Mouse (Mus musculus) forebrain, embryonic 11.5 days (tissue): Measurements from ENCODE around the gene Rac2. TPM values are rescaled to one million over a fixed set of nuclear protein-coding genes. Genes with fewer than 3 reads are reported as not detected.

Experiments
- ATAC-seq: fragments of 200-750 bp; cut with Nextera tagmentation; replicated peaks from 2 replicates; pipeline ENCODE4 v1.8.0; 2017; ENCODE audit warnings: moderate TSS enrichment; ENCODE audit not compliant: low FRiP score
- DNase-seq: peaks from one replicate; pipeline ENCODE4 v3.0.0-alpha.2; 2017; ENCODE audit warnings: low spot score
- H3K27ac ChIP-seq: fragments of 300-500 bp; sonication (generic); 2 replicates; pipeline ENCODE4 v1.5.1; 2014; ENCODE audit warnings: low read depth, low read length
- H3K27me3 ChIP-seq: fragments of 300-500 bp; sonication (generic); 2 replicates; pipeline ENCODE4 v1.6.1; 2014; ENCODE audit warnings: mild to moderate bottlenecking, low read length, mixed read lengths; ENCODE audit not compliant: control insufficient read depth, insufficient read depth
- H3K36me3 ChIP-seq: fragments of 300-500 bp; sonication (generic); 2 replicates; pipeline ENCODE4 v1.6.1; 2014; ENCODE audit warnings: mild to moderate bottlenecking, low read length, moderate library complexity, mixed read lengths; ENCODE audit not compliant: control insufficient read depth, insufficient read depth
- H3K4me1 ChIP-seq: fragments of 300-500 bp; sonication (generic); replicated peaks from 2 replicates; pipeline ENCODE4 v1.6.1; 2014; ENCODE audit warnings: low read length, mixed read lengths; ENCODE audit not compliant: control insufficient read depth, insufficient read depth
- H3K4me2 ChIP-seq: fragments of 300-500 bp; sonication (generic); 2 replicates; pipeline ENCODE4 v1.6.1; 2014; ENCODE audit warnings: low read depth, mild to moderate bottlenecking, low read length, moderate library complexity, mixed read lengths; ENCODE audit not compliant: severe bottlenecking
- H3K4me3 ChIP-seq: fragments of 300-500 bp; sonication (generic); 2 replicates; pipeline ENCODE4 v1.5.1; 2014; ENCODE audit warnings: low read depth, low read length
- H3K9ac ChIP-seq: fragments of 300-500 bp; sonication (generic); 2 replicates; pipeline ENCODE4 v1.6.1; 2014; ENCODE audit warnings: low read length
- H3K9me3 ChIP-seq: fragments of 300-500 bp; sonication (generic); 2 replicates; pipeline ENCODE4 v1.6.1; 2016; ENCODE audit warnings: low read length, mixed read lengths; ENCODE audit not compliant: control insufficient read depth
- WGBS: fragments of 180-500 bp; shearing (Covaris S2); extraction: QIAGEN DNeasy Blood & Tissue Kit; methylation state at CpG from one replicate; pipeline ENCODE4 v1.1.7; 2014; 5-methylcytosine and 5-hydroxymethylcytosine counted together
- polyA plus RNA-seq: library from polyadenylated mRNA; unstranded; fragments of >200 nt; fragmentation: Nextera tagmentation; extraction: Ambion mirVana; gene quantifications from 2 replicates; pipeline ENCODE4 v1.2.1, GENCODE M21; 2014

Gene Rac2
- polyA plus RNA-seq, 1 experiment from 2014 or later, result 9.4 TPM

GRCm38 (mm10) chr15:78529428-78529990, 43.1 kb downstream of the Rac2 start:
- Histone ChIP-seq H3K4me2 (peak overlapping the region; percentile 55), H3K36me3 (no peaks in the 10 kb centered on the region), H3K9ac (peak overlapping the region; percentile 57), H3K4me1 (peaks cover 9% of the 10 kb centered on the region; the same call in 1 of the 2 replicates), H3K27me3 (no peaks in the 10 kb centered on the region; the same call in 1 of the 2 replicates), H3K4me3 (peak overlapping the region; percentile 18), H3K9me3 (no peaks in the 10 kb centered on the region), H3K27ac (no peak overlapping the region)
- WGBS, result 1% methylated on average over 15 of the region's 15 CpGs
- ATAC-seq (peak; percentile 45; the same call in 1 of the 2 replicates), DNase-seq (peak; percentile 81)

- peak overlapping the region; percentile 55 for H3K4me2 ChIP-seq
- WGBS, result 57% methylated on average over 11 of the region's 11 CpGs
- no peak overlapping the region for H3K27ac ChIP-seq
- H3K4me1 ChIP-seq, result peaks cover 9% of the 10 kb centered on the region; the same call in 1 of the 2 replicates
- H3K9me3 ChIP-seq, result no peaks in the 10 kb centered on the region
- ATAC-seq (0 out of 2 replicates have a peak, but pooled peaks have one; percentile 6), DNase-seq (no peak)
- H3K36me3 ChIP-seq, result no peaks in the 10 kb centered on the region
- H3K27me3 ChIP-seq, result no peaks in the 10 kb centered on the region; the same call in 1 of the 2 replicates
- H3K4me3 ChIP-seq, result peak overlapping the region; percentile 18; the same call in 1 of the 2 replicates
- H3K9ac ChIP-seq, result peak overlapping the region; percentile 57
Observed at GRCm38 (mm10) chr15:78528726-78529411, 43.7 kb downstream of the Rac2 start.

- Histone ChIP-seq H3K27me3 (no peaks in the 10 kb centered on the region; the same call in 1 of the 2 replicates), H3K4me2 (no peak overlapping the region), H3K9me3 (no peaks in the 10 kb centered on the region), H3K27ac (no peak overlapping the region), H3K9ac (no peak overlapping the region), H3K4me1 (peaks cover 9% of the 10 kb centered on the region; the same call in 1 of the 2 replicates), H3K36me3 (no peaks in the 10 kb centered on the region), H3K4me3 (no peak overlapping the region)
- WGBS, result 88% methylated on average over 7 of the region's 7 CpGs
- DNase-seq (no peak), ATAC-seq (no peak)
Observed at GRCm38 (mm10) chr15:78527973-78528372, 44.6 kb downstream of the Rac2 start.

- DNase-seq, result no peak
- Histone ChIP-seq H3K4me3 (no peak overlapping the region), H3K4me1 (peaks cover 2% of the 10 kb centered on the region; the same call in 1 of the 2 replicates), H3K27ac (no peak overlapping the region), H3K36me3 (no peaks in the 10 kb centered on the region), H3K27me3 (no peaks in the 10 kb centered on the region), H3K9ac (no peak overlapping the region), H3K4me2 (no peak overlapping the region), H3K9me3 (no peaks in the 10 kb centered on the region)
- 84% methylated on average over 5 of the region's 5 CpGs for WGBS
- no peak for ATAC-seq
Observed at GRCm38 (mm10) chr15:78524163-78524562, 48.4 kb downstream of the Rac2 start.

- Histone ChIP-seq H3K4me2 (no peak overlapping the region), H3K9me3 (no peaks in the 10 kb centered on the region), H3K27me3 (no peaks in the 10 kb centered on the region), H3K4me3 (no peak overlapping the region), H3K27ac (no peak overlapping the region), H3K9ac (no peak overlapping the region), H3K36me3 (no peaks in the 10 kb centered on the region), H3K4me1 (no peaks in the 10 kb centered on the region)
- no peak for ATAC-seq
- WGBS, result 92% methylated on average over 6 of the region's 6 CpGs
- DNase-seq, result no peak
Observed at GRCm38 (mm10) chr15:78521892-78522291, 50.7 kb downstream of the Rac2 start.

- Histone ChIP-seq H3K27ac (no peak overlapping the region), H3K9ac (no peak overlapping the region), H3K27me3 (no peaks in the 10 kb centered on the region), H3K4me3 (no peak overlapping the region), H3K4me2 (no peak overlapping the region), H3K36me3 (no peaks in the 10 kb centered on the region), H3K9me3 (no peaks in the 10 kb centered on the region), H3K4me1 (no peaks in the 10 kb centered on the region)
- DNase-seq (no peak), ATAC-seq (no peak)
- 75% methylated on average over 8 of the region's 8 CpGs for WGBS
Observed at GRCm38 (mm10) chr15:78521331-78521730, 51.3 kb downstream of the Rac2 start.

GRCm38 (mm10) chr15:78520112-78520715, 52.4 kb downstream of the Rac2 start:
- Histone ChIP-seq H3K4me1 (no peaks in the 10 kb centered on the region), H3K36me3 (no peaks in the 10 kb centered on the region), H3K9ac (no peak overlapping the region), H3K9me3 (no peaks in the 10 kb centered on the region), H3K4me3 (no peak overlapping the region), H3K27ac (no peak overlapping the region), H3K27me3 (no peaks in the 10 kb centered on the region), H3K4me2 (no peak overlapping the region)
- 83% methylated on average over 13 of the region's 13 CpGs for WGBS
- DNase-seq (no peak), ATAC-seq (no peak)

- WGBS, result 72% methylated on average over 7 of the region's 7 CpGs
- no peak for DNase-seq
- H3K4me3 ChIP-seq, result no peak overlapping the region
- no peak overlapping the region for H3K27ac ChIP-seq
- no peaks in the 10 kb centered on the region for H3K4me1 ChIP-seq
- no peak overlapping the region for H3K9ac ChIP-seq
- H3K27me3 ChIP-seq, result no peaks in the 10 kb centered on the region
- H3K4me2 ChIP-seq, result no peak overlapping the region
- H3K36me3 ChIP-seq, result no peaks in the 10 kb centered on the region
- ATAC-seq, result no peak
- H3K9me3 ChIP-seq, result no peaks in the 10 kb centered on the region
Observed at GRCm38 (mm10) chr15:78518221-78518620, 54.4 kb downstream of the Rac2 start.
